Mouse (Mus musculus) adrenal gland, postnatal 10 days (tissue): ENCODE measurements around the gene Pcmt1. TPM values are rescaled to one million over a fixed set of nuclear protein-coding genes. Genes with fewer than 3 reads are reported as not detected.

Experiments
- DNase-seq: peaks from one replicate; pipeline ENCODE4 v3.0.0; 2021; ENCODE audit warnings: mixed read lengths
- long read RNA-seq, 2 experiments: library from polyadenylated mRNA; stranded (forward); transcript quantifications; one replicate each; pipeline ENCODE4 v2.0.0; 2021
- total RNA-seq, 2 experiments: library from RNA; stranded (reverse); gene quantifications; 2 replicates each; pipeline ENCODE4 v1.2.3; 2021

The Pcmt1 gene
- 10 to 100 TPM; 66.8 to 71.3 TPM for total RNA-seq
- long read RNA-seq, experiment 1, transcript Pcmt1-202 (8 exons, 2,491 nt), result minor isoform, 39 of 158 reads
- long read RNA-seq, experiment 1, transcript Pcmt1-210 (7 exons, 1,132 nt), result minor isoform, 20 of 158 reads
- long read RNA-seq, experiment 1, transcript Pcmt1-208 (8 exons, 2,757 nt), result major isoform, 47 of 158 reads
- long read RNA-seq, experiment 1, partial matches to known transcripts, result 13 of 158 reads
- long read RNA-seq, experiment 1, other reads (novel, unspliced or antisense), result 39 of 158 reads
- long read RNA-seq, experiment 2, transcript Pcmt1-208 (8 exons, 2,757 nt), result major isoform, 34 of 98 reads
- long read RNA-seq, experiment 2, transcript Pcmt1-202 (8 exons, 2,491 nt), result minor isoform, 25 of 98 reads
- long read RNA-seq, experiment 2, transcript Pcmt1-210 (7 exons, 1,132 nt), result minor isoform, 16 of 98 reads
- long read RNA-seq, experiment 2, partial matches to known transcripts, result 10 of 98 reads
- long read RNA-seq, experiment 2, other reads (novel, unspliced or antisense), result 13 of 98 reads

DNA sequence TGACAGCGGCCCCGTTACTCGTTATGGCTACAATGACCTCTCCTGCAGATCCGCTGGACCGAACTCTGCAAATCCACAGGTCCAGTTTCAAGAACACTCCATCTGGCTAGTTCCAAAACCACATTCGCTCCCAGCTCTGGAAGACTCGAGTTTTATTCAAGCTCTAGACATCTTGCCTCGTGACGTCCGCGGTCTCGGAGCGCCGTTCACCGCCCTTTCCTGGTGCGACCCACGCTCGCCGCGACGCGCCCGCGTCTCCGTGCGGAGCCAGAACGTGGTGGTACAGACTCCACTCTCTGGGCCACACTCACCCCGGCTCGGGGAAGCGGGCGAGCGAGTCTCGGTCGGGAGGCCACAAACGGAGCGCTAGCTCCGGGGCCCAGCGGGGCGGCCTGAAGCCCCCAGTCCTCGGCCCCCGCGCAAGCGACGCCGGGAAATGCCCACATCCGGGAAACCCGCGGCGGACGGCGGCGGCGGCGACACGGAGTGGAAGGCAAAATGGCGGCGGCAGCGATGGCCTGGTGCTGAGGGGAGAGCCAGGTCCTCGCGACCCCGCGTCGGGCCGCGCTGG, at the start of gene Pcmt1, which contains the start of gene Lats1:
Gene Pcmt1, minus strand, starts transcription at position 406 of the 571 bp plus-strand sequence.
Gene Lats1, plus strand, starts transcription at position 484 of the 571 bp plus-strand sequence.
- DNase-seq, result peak; percentile 94

DNA sequence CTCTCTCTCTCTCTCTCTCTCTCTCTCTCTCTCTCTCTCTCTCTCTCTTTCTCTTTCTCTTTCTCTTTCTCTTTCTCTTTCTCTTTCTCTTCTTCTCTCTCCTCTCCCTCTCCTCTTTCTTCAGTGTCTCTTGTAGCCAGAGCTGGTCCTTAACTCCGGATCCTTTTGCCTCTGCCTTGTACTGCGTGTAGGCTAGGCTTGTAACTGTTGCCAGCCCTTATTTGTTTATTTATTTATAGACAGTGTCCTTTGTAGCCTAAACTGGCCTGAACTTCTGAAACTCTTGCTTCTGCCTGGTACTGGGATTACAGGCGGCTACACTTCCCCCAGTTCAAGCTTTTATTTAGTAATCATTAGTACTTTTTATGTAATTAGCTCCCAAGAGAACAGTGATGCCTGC, 46.1 kb upstream of the Pcmt1 start:
- DNase-seq, result no peak

DNA sequence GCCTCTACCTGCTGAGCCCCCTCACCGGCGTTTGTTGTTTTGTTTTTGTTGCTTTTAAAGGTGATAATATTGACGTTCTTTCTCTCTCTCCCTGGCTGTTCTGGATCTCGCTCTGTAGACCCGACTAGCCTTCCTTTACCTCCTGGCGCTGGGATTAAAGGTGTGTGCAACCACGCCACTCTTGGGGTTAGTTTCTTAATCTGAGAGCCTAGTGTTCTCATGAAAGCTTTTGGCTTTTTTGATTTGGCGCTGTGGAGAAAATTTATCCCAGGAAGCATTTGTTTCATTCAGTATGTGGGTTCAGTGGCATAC, 45.5 kb upstream of the Pcmt1 start:
- no peak for DNase-seq

DNA sequence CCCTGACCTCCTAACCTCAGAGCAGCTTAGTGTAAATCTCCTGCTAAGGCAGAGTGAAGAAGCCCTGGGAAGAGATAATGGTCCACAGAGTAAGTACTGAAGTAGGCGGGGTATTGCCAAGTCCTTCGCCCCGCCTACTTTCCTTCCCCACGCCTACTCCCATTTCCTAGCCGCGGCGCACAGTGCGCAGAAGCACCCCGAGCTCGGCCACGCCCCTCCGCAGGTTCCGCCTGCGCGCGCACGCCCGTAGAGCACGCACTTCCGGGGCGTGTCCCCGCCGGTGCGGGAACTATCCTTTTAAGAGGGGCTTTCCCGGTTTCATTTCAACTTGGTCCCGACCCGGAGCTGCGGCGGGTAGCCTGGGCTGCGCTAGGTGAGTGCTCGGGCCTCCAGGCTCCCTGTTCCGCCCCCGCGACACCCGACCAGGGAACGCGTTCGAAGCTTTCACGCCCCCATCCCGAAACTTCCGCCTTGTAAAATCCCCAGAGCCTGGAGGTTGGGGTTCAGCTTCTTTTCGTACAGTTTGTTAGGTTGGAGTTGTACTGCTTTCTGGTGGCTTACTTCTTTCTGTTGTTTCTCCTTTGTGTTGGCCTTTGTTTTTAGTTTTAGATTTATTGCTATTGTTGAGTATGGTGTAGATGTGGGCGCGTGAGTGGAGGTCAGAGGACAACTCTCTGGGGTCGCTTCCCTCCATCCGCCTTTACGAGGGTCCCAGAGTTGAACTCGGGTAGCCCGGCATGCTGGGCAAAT, 45.0 kb upstream of the Pcmt1 start, which contains the start of gene Katna1:
Gene Katna1, plus strand, starts transcription at position 250 of the 750 bp plus-strand sequence.
- DNase-seq, result peak; percentile 96

DNA sequence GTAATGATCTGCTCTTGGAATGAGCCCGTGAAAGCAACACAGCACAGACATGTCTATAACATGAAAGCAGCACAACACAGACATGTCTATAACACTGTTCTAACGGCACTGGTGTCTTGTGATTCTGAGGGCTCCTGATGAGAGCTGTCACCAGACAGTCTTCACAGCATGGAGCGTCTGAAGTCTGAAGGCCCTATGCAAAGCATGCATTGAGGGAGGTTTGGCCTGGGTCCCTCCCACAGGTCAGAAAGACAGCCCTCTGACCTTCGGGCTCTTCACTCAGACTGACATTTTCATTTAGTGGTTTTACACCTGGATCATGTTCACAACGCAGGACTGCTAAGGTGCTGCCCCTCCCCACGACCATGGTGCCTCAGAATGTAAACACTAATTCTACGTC, 34.1 kb upstream of the Pcmt1 start:
- DNase-seq, result no peak

DNA sequence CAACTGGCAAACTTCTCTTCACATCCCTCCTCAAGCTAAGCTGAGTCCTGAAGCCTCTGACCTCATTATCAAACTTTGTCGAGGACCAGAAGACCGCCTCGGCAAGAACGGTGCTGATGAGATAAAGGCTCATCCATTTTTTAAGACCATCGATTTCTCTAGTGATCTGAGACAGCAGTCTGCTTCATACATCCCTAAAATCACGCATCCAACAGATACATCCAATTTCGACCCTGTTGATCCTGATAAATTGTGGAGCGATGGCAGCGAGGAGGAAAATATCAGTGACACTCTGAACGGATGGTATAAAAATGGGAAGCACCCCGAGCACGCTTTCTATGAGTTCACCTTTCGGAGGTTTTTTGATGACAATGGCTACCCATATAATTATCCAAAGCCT, 31.6 kb upstream of the Pcmt1 start:
- DNase-seq, result no peak

- no peak for DNase-seq
These were observed 29.2 kb upstream of the Pcmt1 start for GRCm38 (mm10) chr10:7710121-7710520.

GRCm38 (mm10) chr10:7702586-7702985, 21.6 kb upstream of the Pcmt1 start:
- no peak for DNase-seq

GRCm38 (mm10) chr10:7700120-7700519, 19.2 kb upstream of the Pcmt1 start:
- no peak for DNase-seq

DNA sequence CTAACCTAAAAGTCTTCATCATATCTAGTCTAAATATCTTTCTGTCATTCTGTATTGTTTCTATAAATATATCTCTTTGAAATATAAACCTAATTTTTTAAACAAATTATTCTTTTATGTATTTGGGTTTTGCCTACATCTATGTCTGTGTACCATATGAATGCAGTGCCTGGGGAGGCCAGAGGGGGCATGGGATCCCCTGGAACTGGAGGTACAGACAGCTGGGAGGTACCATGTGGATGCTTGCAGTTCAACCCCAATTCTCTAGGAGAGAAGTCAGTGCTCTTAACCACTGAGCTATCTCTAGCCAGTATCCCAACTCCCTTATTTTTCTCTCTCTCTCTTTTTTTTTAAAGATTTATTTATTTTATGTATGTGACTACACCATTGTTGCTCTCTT, 14.3 kb upstream of the Pcmt1 start:
- DNase-seq, result no peak

DNA sequence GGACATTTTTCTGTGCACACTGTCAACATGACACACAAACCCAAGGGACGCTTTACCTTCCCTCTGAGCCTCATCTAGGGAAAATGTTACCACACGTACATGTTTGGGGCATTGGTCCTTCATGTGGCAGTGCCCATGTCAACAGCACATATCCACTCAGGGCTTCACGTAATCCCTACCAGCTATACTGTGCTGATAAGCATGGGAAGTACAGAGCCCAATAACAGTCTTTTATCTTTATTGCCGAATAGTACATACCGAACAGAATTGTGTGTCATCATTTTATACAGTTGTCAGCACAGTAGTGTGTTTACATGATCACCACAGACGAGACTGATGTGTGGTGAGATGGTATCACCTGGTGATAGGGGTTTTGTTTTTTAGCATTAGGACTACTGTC, 6.0 kb upstream of the Pcmt1 start:
- no peak for DNase-seq

DNA sequence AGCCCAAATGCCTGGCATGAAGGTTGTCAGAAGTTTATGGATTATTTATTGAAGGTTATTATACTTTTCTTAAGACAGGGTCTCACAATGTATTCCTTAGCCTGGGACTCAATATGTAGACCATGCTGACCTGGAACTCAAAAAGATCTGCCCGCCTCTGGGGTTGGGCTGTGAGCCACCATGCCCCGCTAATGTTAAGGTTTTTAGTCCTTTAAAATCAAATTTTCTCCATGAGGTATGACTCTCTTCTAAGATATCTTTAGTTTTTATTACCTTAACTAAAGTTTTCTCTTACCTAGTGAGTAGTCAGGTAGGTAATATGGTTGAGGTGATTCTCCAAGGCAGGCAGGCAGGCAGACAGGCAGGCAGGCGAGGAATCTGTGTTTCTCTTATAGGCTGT, 1.3 kb upstream of the Pcmt1 start:
- no peak for DNase-seq

GRCm38 (mm10) chr10:7681343-7682025, 548 bp upstream of the Pcmt1 start:
- DNase-seq, result peak; percentile 81

- no peak for DNase-seq
These were observed 7.3 kb downstream of the Pcmt1 start for GRCm38 (mm10) chr10:7673673-7674072.

- peak; percentile 93 for DNase-seq
These were observed 13.6 kb downstream of the Pcmt1 start, which contains the start of gene Nup43 for GRCm38 (mm10) chr10:7667342-7667802. TSS of gene Nup43 (plus strand) at chr10:7667503.

DNA sequence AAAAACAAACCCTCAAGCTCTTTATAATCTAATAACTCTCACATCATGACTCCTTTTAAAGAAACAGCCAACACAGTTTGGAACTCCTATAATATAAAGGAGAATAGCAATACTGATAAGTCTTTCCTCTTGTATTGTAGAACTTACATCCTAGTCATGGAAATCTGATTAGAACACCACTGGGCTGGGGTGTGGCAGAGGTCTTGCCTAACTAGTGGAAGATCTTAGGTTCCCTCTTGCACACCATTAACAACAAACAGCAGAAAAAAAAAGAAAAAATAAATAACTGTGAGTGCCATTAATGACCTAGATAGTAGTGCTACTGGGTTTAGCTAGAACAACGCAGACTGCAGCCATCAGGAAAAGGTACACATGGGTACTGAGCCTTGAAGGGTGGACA, 16.0 kb downstream of the Pcmt1 start:
- DNase-seq, result no peak

DNA sequence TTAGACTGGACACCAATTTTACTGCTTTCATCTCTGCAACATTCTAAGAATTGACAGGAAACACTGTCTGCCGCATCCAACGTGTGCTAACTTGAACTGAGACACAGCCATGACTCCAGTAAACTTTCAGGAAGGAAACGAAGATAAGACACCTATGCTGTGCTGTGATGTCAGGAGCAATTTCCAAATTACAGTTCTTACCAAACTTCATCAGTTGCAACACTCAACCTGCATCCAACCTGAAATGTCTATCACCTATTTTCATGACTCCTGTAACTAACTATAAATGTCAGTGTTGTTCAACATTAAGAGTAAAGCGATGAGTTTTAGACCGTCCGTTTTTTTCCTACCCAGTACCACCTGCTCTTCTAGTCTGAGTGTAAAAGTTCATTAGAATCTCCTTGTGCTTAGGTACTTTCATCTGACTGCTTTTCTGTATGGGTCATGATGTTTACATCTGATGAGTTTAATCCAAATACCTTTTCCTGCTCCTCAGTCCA, 16.9 kb downstream of the Pcmt1 start:
- no peak for DNase-seq

GRCm38 (mm10) chr10:7663159-7664026, 17.5 kb downstream of the Pcmt1 start:
- peak; percentile 97 for DNase-seq

- peak; percentile 85 for DNase-seq
These were observed 18.3 kb downstream of the Pcmt1 start for GRCm38 (mm10) chr10:7662471-7663141.

DNA sequence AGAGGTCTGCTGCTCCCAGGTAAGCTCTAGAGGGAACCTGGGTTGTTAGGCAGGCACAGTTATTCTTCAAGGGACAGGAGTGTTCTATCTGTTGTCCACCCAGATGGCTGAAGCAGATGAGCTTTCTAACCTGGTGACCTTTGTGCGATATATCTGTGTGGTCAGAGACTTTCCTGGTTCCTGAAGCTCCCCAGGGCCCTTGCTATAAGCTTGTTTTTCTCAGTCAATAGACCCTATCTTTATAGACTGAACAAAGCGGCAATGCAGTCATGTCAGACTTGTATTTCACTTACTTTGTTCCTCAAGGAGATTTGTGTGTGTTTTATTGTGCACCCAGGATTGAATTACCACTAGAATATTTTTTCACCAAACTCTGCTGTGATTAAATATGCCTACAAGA, 29.9 kb downstream of the Pcmt1 start:
- no peak for DNase-seq
